Mouse (Mus musculus): ENCODE measurements around the gene Gm20388.

The Gm20388 gene

DNA sequence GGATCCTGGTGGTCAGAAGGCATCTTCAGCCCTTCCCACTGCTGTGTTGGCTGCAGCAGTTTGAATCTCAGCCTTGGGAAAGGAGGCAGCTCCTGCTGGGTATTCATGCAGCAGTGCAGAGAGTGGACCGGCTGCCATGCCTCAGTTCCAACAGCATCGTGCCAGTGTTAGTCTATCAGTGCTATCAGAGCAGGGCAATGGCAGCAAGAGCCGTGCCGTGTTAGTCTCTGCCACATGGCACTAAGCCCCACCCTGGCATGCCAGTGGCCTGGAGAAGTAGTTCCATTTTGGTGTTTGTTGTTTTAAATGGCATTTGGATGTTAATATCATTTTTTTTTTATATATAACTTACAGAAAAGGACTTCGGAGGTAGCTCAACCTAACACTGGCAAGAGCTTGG is 3198.3 kb downstream of the Gm20388 start:
- DNase-seq: no peak

DNA sequence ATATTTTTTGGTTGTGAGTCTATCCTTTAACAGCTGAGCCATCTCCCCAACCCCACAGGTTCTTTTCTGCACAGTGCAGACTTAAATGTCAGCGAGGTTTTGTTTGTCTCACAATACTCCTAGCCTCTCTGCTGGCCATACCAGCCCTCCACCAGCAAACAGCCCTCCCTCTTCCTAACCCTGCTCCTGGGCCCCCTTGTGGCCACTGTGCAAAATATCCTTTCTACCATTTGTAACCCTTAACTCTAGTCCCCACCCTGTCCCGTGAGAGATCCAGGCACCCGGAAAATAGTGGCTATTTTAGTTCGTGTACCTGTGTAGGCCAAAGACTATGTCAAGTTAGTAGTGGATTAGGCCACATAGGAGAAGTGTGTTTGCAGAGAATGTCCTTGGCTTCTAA is 3200.0 kb downstream of the Gm20388 start:
- peak; percentile 78 for DNase-seq

DNA sequence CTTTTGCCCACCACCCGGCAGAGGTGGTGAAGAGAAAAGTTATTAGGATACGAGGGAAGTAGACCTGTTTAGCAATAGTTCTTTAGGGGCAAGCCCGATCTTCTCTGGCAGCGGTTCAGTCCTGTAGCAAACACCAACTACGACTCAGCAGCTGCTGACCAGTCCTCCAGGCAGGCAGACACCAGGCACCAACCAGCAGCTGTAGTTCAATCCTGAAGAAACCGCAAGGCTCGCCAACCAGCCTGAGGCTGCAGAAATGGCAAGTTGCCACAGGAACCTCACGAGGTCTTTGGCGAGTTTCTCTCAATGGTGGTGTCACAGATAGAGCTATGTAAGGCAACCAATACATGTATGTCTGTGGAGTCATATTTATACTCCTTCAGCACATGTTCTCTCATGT is 3202.3 kb downstream of the Gm20388 start:
- DNase-seq: peak; percentile 45

- DNase-seq: no peak
Measured at GRCm38 (mm10) chr8:123113908-123114469, 3203.3 kb downstream of the Gm20388 start.

DNA sequence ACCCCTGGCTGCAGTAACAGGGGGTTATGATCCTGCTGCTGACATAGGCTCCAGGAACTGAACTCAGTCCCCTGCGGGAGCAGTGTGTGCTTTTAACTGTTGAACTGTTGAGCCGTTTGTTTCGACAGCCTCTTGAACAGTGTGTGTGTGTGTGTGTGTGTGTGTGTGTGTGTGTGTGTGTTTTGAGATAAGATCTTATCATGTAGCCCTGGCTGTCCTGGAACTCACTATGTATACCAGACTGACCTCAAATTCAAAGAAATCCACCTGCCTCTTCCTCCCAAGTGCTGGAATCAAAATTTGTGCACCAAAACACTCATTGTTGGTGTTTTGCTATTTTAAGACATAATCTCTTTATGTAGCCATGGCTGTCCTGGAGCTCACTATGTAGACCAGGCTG is 3204.0 kb downstream of the Gm20388 start:
- no peak for DNase-seq

DNA sequence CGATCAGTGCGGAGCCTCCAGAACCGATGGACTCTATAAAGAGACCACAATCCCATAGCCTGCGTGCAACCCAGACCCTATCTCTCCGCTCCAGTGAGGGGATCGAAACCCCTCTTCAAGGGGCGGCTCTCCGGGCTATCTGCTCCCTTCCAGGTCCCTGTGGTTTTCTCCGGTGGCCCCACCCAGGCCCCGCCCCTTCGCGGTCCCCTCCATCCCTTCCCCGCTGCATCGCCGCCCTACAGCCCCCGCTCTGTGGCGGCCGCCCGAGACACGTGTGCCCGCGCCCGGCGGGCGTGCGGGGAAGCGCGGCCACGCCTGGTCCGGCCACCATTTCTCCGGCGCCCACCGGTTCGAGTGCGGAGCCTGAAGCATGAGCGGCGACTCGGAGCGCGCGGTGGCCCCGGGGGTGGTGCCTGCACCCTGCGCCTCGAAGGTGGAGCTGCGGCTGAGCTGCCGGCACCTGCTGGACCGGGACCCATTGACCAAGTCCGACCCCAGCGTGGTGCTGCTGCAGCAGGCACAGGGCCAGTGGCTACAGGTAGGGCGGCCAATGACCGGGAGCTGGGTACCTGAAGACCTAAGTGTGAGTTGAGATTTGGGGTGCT is 3206.6 kb downstream of the Gm20388 start, which contains the start of gene Cpne7:
Cpne7 (plus strand) TSS at position 248 of the 605 bp plus-strand sequence.
- no peak for DNase-seq

GRCm38 (mm10) chr8:123117744-123118143 is 3207.1 kb downstream of the Gm20388 start:
- no peak for DNase-seq

DNA sequence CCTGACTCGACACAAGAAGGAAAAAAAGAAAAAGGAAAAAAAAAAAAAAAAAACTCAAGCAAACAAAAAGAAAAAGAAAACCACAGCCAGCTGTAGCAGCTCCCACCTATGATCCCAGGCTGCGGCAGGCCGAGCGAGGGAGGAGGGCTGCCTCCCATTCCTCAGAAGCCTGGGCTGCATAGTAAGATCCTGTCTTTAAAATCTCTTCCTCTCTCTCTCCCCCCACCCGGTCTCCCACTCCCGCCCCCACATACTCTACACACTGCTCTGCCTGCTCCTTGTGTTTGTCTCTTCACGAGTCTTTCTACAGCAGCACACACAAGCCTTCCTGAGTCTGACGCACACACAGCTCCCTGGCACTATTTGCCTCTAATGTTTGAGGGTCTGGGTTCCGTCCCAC is 3211.4 kb downstream of the Gm20388 start:
- DNase-seq: no peak

GRCm38 (mm10) chr8:123122670-123123069 is 3212.0 kb downstream of the Gm20388 start:
- no peak for DNase-seq

DNA sequence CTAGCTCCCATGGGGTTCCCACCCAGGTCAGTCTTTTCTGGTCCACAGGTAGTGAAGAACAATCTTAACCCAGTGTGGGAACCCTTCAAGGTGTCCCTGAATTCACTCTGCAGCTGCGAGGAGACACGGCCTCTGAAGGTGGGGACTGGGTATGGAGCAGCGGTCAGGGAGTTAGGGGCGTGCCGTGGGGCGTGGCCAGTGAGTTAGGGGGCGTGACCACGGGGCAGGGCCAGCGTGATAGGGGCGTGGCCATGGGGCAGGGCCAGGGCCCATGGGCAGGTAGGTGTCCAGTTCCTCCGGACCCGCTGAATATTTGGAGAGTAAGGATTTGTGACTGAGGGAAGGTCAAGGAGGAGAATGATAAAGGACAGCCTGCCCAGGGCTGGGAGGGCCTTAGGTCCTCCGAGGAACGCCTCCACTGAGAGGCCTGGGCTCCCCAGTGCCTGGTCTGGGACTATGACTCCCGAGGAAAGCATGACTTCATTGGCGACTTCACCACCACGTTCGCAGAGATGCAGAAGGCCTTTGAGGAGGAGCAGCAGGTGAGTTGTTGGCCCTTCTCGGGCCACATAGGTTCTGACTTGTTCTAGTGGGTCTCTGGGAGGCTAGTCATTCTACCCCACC is 3215.7 kb downstream of the Gm20388 start:
- DNase-seq: peak; percentile 66

- no peak for DNase-seq
Measured at GRCm38 (mm10) chr8:123131041-123131440, 3220.4 kb downstream of the Gm20388 start.

DNA sequence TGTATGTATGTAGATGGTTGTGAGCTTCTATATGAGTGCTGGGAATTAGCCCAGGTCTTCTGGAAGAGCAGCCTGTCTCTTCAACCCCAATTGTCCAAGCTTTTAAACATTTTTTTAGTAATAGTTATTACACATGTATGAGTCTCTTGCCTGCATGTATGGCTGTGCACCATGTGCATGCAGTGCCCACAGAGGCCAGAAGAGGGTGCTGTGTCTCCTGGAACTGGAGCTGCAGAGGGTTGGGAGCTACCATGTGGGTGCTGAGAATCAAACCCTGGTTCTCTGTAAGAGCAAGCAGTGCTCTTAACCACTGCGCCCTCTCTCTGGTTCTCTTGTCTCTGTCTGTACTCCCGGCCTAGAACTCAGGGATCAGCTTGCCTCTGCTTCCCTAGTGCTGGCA is 3222.3 kb downstream of the Gm20388 start:
- no peak for DNase-seq

- no peak for DNase-seq
Measured at GRCm38 (mm10) chr8:123134149-123134713, 3223.6 kb downstream of the Gm20388 start.

GRCm38 (mm10) chr8:123135406-123135805 is 3224.8 kb downstream of the Gm20388 start:
- DNase-seq: no peak

GRCm38 (mm10) chr8:123135806-123136205 is 3225.2 kb downstream of the Gm20388 start:
- no peak for DNase-seq

DNA sequence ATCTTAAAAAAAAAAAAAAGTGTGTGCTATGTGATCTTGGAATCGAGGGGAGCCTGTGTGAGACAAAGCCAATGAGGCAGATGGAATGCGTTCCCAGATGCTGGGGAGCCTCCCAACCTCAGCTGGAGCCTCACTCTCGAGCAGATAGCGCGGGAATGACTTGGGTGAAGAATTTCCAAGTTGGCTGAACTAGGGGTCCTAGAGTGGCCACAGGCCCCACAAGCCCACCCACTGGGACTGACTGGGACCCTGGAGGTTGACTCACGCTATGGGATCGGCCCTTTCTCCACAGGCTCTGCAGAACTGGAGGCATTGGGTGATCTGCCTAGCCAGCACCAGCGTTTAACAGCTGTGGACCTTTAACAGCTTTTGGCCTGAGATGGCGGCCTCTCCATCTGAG is 3225.6 kb downstream of the Gm20388 start:
- no peak for DNase-seq

GRCm38 (mm10) chr8:123137645-123138077 is 3227.0 kb downstream of the Gm20388 start:
- peak; percentile 69 for DNase-seq

DNA sequence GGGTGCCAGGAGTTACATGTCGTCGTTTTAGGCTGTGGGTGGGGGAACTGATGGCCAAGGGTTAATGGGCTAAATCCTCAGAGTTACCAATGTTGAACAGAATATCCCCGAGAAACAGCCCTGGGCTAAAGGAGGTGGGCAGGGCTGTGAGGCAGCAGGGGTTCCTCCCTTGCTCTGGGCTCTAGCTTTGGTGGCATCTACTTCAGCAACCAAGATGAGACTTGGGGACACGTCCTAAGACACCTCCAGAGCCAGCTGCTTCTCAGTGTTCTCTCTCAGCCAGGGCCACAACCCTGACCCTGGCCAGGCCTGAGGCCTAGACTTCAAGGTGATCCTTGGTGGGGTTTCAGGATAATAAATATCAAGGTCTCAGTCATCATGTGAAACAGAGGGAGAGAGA is 3228.1 kb downstream of the Gm20388 start:
- no peak for DNase-seq

GRCm38 (mm10) chr8:123141741-123142462 is 3231.3 kb downstream of the Gm20388 start:
- DNase-seq: peak; percentile 97

DNA sequence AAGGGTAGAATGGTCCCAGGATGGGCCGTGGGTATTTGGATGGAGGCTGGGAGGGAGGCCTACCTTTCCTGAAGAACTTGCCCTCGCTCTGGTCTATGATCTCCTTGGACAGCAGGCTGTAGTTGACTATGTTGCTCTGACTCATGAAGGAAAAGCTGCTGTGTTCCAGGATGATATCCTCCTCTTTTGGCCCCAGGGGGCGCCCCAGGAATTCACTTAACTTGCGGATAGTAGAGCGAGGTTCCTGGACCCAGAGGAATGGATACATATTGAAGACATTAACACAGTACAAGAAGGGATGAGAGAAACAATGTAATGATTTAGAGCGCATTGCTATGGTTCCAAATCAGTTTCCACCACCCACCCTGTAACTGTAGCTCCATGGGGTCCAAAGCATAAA is 3234.6 kb downstream of the Gm20388 start:
- DNase-seq: peak; percentile 73

- peak; percentile 52 for DNase-seq
Measured at GRCm38 (mm10) chr8:123146390-123146789, 3235.7 kb downstream of the Gm20388 start.

GRCm38 (mm10) chr8:123150737-123151171 is 3240.1 kb downstream of the Gm20388 start:
- peak; percentile 79 for DNase-seq

DNA sequence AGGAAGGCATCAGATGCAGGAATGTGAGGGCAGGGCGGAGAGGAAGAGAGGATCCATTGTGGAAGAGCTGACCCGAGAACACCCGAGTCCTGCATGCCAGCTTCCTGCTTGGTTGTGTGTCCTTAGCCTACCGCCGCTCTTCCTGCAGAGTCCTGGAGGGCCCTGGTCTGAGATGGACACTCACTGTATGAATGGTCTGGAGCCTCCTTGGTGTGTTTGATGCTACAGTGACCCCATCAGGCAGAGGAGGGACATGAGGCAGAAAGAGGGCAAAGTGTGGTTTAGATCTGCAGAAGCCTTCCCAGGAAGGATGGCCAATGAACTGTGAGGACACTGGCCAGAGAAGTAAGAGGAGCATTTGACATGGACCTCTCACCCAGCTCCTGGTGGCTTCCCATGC is 3244.5 kb downstream of the Gm20388 start:
- DNase-seq: peak; percentile 80
